Mouse (Mus musculus) cerebellum, adult 2 months (tissue): ENCODE results near the gene Atp4a.

Experiments
- CTCF ChIP-seq: fragments of 200-500 bp; IDR thresholded peaks from 2 replicates; pipeline ENCODE4 v1.5.1; 2011; ENCODE audit warnings: low read depth, mild to moderate bottlenecking, control low read depth, low read length, moderate library complexity, borderline replicate concordance; ENCODE audit not compliant: insufficient read depth
- POLR2A ChIP-seq: fragments of 200-500 bp; IDR thresholded peaks from 2 replicates; pipeline ENCODE4 v1.6.1; 2011; ENCODE audit warnings: low read length, control low read depth, borderline replicate concordance; ENCODE audit not compliant: insufficient read depth

DNA sequence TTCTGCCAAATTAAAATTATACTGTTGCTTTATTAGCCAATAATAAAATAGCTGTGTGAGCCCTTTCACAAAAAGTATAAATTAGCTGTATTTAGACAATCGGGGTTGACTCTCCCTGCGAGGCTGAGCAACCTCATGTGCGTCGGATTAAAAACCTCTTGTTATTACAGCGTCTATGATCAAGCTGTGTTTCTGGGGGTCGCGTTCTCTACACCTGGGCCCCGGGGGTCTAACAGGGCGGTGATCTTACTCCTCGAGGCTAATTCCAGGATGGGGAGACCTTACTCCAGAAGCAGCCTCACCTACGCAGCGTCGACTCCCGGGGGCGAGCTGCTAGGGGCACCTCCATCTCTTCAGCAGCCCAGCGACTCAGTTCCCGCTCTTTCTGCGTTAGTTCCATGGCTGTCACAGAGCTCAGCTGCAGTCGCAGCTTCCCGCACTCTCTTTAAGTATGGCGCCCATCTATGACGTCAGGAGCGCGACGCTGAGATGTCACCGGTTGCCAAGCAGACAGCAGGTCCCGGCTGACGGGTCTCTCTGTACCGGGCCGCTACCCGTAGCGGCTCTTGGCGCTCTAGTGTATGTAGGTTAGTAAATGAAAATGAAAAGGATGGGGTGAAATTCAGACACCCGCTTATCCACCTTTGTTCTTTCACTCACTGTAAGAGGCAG is 47.3 kb upstream of the Atp4a start, which contains the start of gene Haus5:
- peak; percentile 82; the same call in 1 of the 2 replicates for TF ChIP-seq POLR2A
- TF ChIP-seq CTCF: no peak
